Mouse (Mus musculus): Measurements from ENCODE around the gene Gm6408. TPM values are rescaled to one million over a fixed set of nuclear protein-coding genes. Genes with fewer than 3 reads are reported as not detected.
"Not testable (repeated sequence)": the region's sequence is repeated elsewhere in the genome, so short reads cannot be mapped to it uniquely, and the experiment has no call there.

The Gm6408 gene
- 0.23 and 0.24 TPM in 2 replicates for polyA plus RNA-seq (2012; rRNA removed)

GRCm38 (mm10) chr5:146481665-146482064, at the start of gene Gm6408:
Gene Gm6408 (plus strand): TSS chr5:146481965.
- DNase-seq (ENCODE audit: extremely low spot score in 1 of 2, low spot score in 1 of 2): not testable (repeated sequence)

- no peak for DNase-seq (ENCODE audit: extremely low spot score in 1 of 2, low spot score in 1 of 2)
These were observed 49.3 kb upstream of the Gm6408 start for GRCm38 (mm10) chr5:146432476-146432875.

- no peak for DNase-seq (ENCODE audit: extremely low spot score in 1 of 2, low spot score in 1 of 2)
These were observed 46.4 kb upstream of the Gm6408 start for GRCm38 (mm10) chr5:146435316-146435715.

- no peak for DNase-seq (ENCODE audit: extremely low spot score in 1 of 2, low spot score in 1 of 2)
These were observed 45.0 kb upstream of the Gm6408 start for GRCm38 (mm10) chr5:146436796-146437195.

- no peak for DNase-seq (ENCODE audit: extremely low spot score in 1 of 2, low spot score in 1 of 2)
These were observed 42.5 kb upstream of the Gm6408 start for GRCm38 (mm10) chr5:146439152-146439781.

GRCm38 (mm10) chr5:146440273-146440672, 41.5 kb upstream of the Gm6408 start:
- no peak for DNase-seq (ENCODE audit: extremely low spot score in 1 of 2, low spot score in 1 of 2)

GRCm38 (mm10) chr5:146442767-146443166, 39.0 kb upstream of the Gm6408 start:
- DNase-seq (ENCODE audit: extremely low spot score in 1 of 2, low spot score in 1 of 2): no peak

GRCm38 (mm10) chr5:146446633-146447032, 35.1 kb upstream of the Gm6408 start:
- no peak for DNase-seq (ENCODE audit: extremely low spot score in 1 of 2, low spot score in 1 of 2)

- DNase-seq (ENCODE audit: extremely low spot score in 1 of 2, low spot score in 1 of 2): no peak
These were observed 30.0 kb upstream of the Gm6408 start for GRCm38 (mm10) chr5:146451592-146452254.

- peak; percentile 29 to 58 for DNase-seq (ENCODE audit: extremely low spot score in 1 of 2, low spot score in 1 of 2)
These were observed 28.2 kb upstream of the Gm6408 start for GRCm38 (mm10) chr5:146453556-146453955.

- no peak for DNase-seq (ENCODE audit: extremely low spot score in 1 of 2, low spot score in 1 of 2)
These were observed 20.2 kb upstream of the Gm6408 start for GRCm38 (mm10) chr5:146461612-146462011.

- DNase-seq (ENCODE audit: extremely low spot score in 1 of 2, low spot score in 1 of 2): peak in 1 of 2 experiments; percentile 39
These were observed 15.1 kb upstream of the Gm6408 start for GRCm38 (mm10) chr5:146466663-146467062.

GRCm38 (mm10) chr5:146468311-146468710, 13.5 kb upstream of the Gm6408 start:
- no peak for DNase-seq (ENCODE audit: extremely low spot score in 1 of 2, low spot score in 1 of 2)

GRCm38 (mm10) chr5:146470821-146471220, 10.9 kb upstream of the Gm6408 start:
- DNase-seq (ENCODE audit: extremely low spot score in 1 of 2, low spot score in 1 of 2): no peak

- DNase-seq (ENCODE audit: extremely low spot score in 1 of 2, low spot score in 1 of 2): no peak
These were observed 10.5 kb upstream of the Gm6408 start for GRCm38 (mm10) chr5:146471311-146471710.

- no peak for DNase-seq (ENCODE audit: extremely low spot score in 1 of 2, low spot score in 1 of 2)
These were observed 9.9 kb upstream of the Gm6408 start for GRCm38 (mm10) chr5:146471821-146472220.

- peak in 1 of 2 experiments; percentile 73 for DNase-seq (ENCODE audit: extremely low spot score in 1 of 2, low spot score in 1 of 2)
These were observed 2.2 kb upstream of the Gm6408 start for GRCm38 (mm10) chr5:146479564-146479963.

- peak in 1 of 2 experiments; percentile 57 for DNase-seq (ENCODE audit: extremely low spot score in 1 of 2, low spot score in 1 of 2)
These were observed 7.2 kb downstream of the Gm6408 start for GRCm38 (mm10) chr5:146488959-146489358.

- not testable (repeated sequence) for DNase-seq (ENCODE audit: extremely low spot score in 1 of 2, low spot score in 1 of 2)
These were observed 9.3 kb downstream of the Gm6408 start, which contains the start of gene Gm6370 for GRCm38 (mm10) chr5:146491063-146491462. Gene Gm6370 (plus strand): TSS chr5:146491363.

GRCm38 (mm10) chr5:146502099-146502498, 20.3 kb downstream of the Gm6408 start, which contains the start of gene 4930449I24Rik:
Gene 4930449I24Rik (plus strand): TSS chr5:146502399.
- DNase-seq (ENCODE audit: extremely low spot score in 1 of 2, low spot score in 1 of 2): not testable (repeated sequence)

- not testable (repeated sequence) for DNase-seq (ENCODE audit: extremely low spot score in 1 of 2, low spot score in 1 of 2)
These were observed 32.1 kb downstream of the Gm6408 start, which contains the start of gene Gm3402 for GRCm38 (mm10) chr5:146513823-146514222. Gene Gm3402 (plus strand): TSS chr5:146514123.

GRCm38 (mm10) chr5:146525501-146525900, 43.7 kb downstream of the Gm6408 start, which contains the start of gene Gm3404:
Gene Gm3404 (plus strand): TSS chr5:146525801.
- DNase-seq (ENCODE audit: extremely low spot score in 1 of 2, low spot score in 1 of 2): not testable (repeated sequence)

All from frontal cortex, adult 2 months (tissue).